Mouse (Mus musculus) liver, adult 2 months (tissue): ENCODE measurements at regions not wholly inside any gene's neighbourhood (a gene's known extent, or its start where the extent isn't known, plus 50 kb on each side); places are given as distances from the start of the nearest gene placed in this dataset.

Experiments
- CTCF ChIP-seq: fragments of 200-500 bp; IDR thresholded peaks from 2 replicates; pipeline ENCODE4 v1.5.1; 2011; ENCODE audit warnings: low read depth, low read length, control low read depth
- POLR2A ChIP-seq: fragments of 200-500 bp; IDR thresholded peaks from 2 replicates; pipeline ENCODE4 v1.6.1; 2011; ENCODE audit warnings: low read length, control low read depth; ENCODE audit not compliant: insufficient read depth; ENCODE audit errors: extremely low read depth

- no peak for TF ChIP-seq POLR2A
- TF ChIP-seq CTCF, result no peak
These were observed 367.9 kb downstream of the Ets1 start for GRCm38 (mm10) chr9:33003880-33004279.
